Mouse (Mus musculus) adrenal gland, postnatal 14 days (tissue): ENCODE data around the gene Adcy5. TPM values are rescaled to one million over a fixed set of nuclear protein-coding genes. Genes with fewer than 3 reads are reported as not detected.

Experiments used
- DNase-seq: peaks from one replicate; pipeline ENCODE4 v3.0.0; 2021; ENCODE audit warnings: mixed read lengths
- total RNA-seq: library from RNA; stranded (reverse); gene quantifications from 2 replicates; pipeline ENCODE4 v1.2.3, GENCODE M21; 2021

Gene Adcy5
- total RNA-seq, 1 experiment from 2014 or later = 6.3 TPM

GRCm38 (mm10) chr16:35156306-35156695 is 1.6 kb downstream of the Adcy5 start:
- DNase-seq = peak; percentile 77

GRCm38 (mm10) chr16:35156832-35157231 is 2.2 kb downstream of the Adcy5 start:
- no peak for DNase-seq

GRCm38 (mm10) chr16:35159532-35159931 is 4.9 kb downstream of the Adcy5 start:
- no peak for DNase-seq

GRCm38 (mm10) chr16:35159991-35160390 is 5.3 kb downstream of the Adcy5 start:
- DNase-seq = no peak

GRCm38 (mm10) chr16:35164361-35165224 is 9.9 kb downstream of the Adcy5 start:
- no peak for DNase-seq

GRCm38 (mm10) chr16:35165361-35165760 is 10.7 kb downstream of the Adcy5 start:
- no peak for DNase-seq

- DNase-seq = peak; percentile 55
These were observed 11.1 kb downstream of the Adcy5 start for GRCm38 (mm10) chr16:35165788-35166187.

GRCm38 (mm10) chr16:35169431-35169830 is 14.8 kb downstream of the Adcy5 start:
- DNase-seq = peak; percentile 61

GRCm38 (mm10) chr16:35172195-35172594 is 17.5 kb downstream of the Adcy5 start:
- no peak for DNase-seq

- DNase-seq = peak; percentile 35
These were observed 23.8 kb downstream of the Adcy5 start for GRCm38 (mm10) chr16:35178516-35178915.

- DNase-seq = peak; percentile 87
These were observed 24.4 kb downstream of the Adcy5 start for GRCm38 (mm10) chr16:35179082-35179481.

GRCm38 (mm10) chr16:35183161-35183560 is 28.5 kb downstream of the Adcy5 start:
- DNase-seq = peak; percentile 53

GRCm38 (mm10) chr16:35188111-35188510 is 33.4 kb downstream of the Adcy5 start:
- DNase-seq = no peak

- DNase-seq = no peak
These were observed 34.9 kb downstream of the Adcy5 start for GRCm38 (mm10) chr16:35189420-35190141.

- DNase-seq = no peak
These were observed 36.1 kb downstream of the Adcy5 start for GRCm38 (mm10) chr16:35190777-35191176.

- DNase-seq = no peak
These were observed 36.6 kb downstream of the Adcy5 start for GRCm38 (mm10) chr16:35191271-35191670.

- DNase-seq = no peak
These were observed 37.8 kb downstream of the Adcy5 start for GRCm38 (mm10) chr16:35192471-35192870.

GRCm38 (mm10) chr16:35193357-35193756 is 38.7 kb downstream of the Adcy5 start:
- DNase-seq = no peak

- DNase-seq = no peak
These were observed 45.2 kb downstream of the Adcy5 start for GRCm38 (mm10) chr16:35199721-35200431.

- DNase-seq = peak; percentile 64
These were observed 45.9 kb downstream of the Adcy5 start for GRCm38 (mm10) chr16:35200432-35201142.

GRCm38 (mm10) chr16:35201281-35201680 is 46.6 kb downstream of the Adcy5 start:
- no peak for DNase-seq

- no peak for DNase-seq
These were observed 48.8 kb downstream of the Adcy5 start for GRCm38 (mm10) chr16:35203511-35203910.
